Mouse (Mus musculus): ENCODE measurements around the gene Mknk2. TPM values are rescaled to one million over a fixed set of nuclear protein-coding genes. Genes with fewer than 3 reads are reported as not detected.
"Not testable (repeated sequence)": the region's sequence is repeated elsewhere in the genome, so short reads cannot be mapped to it uniquely, and the experiment has no call there.

Mknk2 gene
- polyA plus RNA-seq, 1 experiment from 2014 or later: 74.9 TPM

DNA sequence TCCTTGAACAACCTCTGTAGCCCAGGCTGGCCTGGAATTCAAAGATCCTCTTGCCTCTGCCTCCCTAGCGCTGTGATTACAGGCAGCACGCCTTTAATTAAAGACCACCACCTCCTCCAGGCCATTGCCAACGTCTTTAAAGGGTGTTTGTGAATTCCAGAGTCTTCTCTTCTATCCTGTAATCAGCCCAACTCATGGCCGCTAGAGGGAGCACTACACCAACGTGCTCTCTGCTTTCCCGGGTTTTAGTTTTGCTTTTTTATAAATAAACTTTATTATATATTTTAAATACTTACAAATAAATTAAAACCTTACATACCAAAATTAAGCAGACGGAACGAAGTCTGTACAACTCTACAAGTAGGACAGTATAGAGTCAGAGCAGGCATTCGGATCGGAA, 18.7 kb downstream of the Mknk2 start:
- Histone ChIP-seq H3K4me1 (replicated peaks) (peaks cover 77% of the 10 kb centered on the region), H3K9me3 (replicated peaks) (no peaks in the 10 kb centered on the region), H3K27me3 (no peaks in the 10 kb centered on the region), H3K9ac (peak overlapping the region; percentile 34), H3K36me3 (replicated peaks) (no peaks in the 10 kb centered on the region), H3K4me3 (replicated peaks) (peak overlapping the region; percentile 42), H3K4me2 (peak overlapping the region; percentile 53), H3K27ac (replicated peaks) (peak overlapping the region; percentile 87)
- 12% methylated on average over 10 of the region's 10 CpGs for WGBS (ENCODE audit: insufficient replicate concordance)
- ATAC-seq (ENCODE audit: insufficient read depth): 0 out of 2 replicates have a peak, but pooled peaks have one; percentile 32

DNA sequence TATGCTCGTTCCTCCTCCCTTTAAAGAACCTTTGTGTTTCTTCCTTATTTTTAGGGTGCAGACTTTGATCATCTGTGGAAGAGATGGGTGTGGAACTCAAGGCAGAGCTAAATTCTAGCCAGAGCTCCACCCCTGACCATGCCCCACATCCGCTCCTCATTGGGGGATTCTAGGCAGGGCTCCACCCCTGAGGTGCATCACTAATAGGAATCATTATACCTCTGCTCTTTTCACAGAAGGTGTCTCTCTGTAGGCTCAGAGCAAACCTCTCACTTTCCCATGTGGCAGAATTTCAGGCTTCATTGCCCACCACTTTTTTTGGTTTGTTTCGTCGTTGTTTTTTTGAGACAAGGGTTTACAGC, 19.1 kb downstream of the Mknk2 start:
- peak overlapping the region; percentile 42; the same call in 1 of the 2 replicates for H3K4me3 ChIP-seq (replicated peaks)
- 49% methylated on average over 4 of the region's 4 CpGs for WGBS (ENCODE audit: insufficient replicate concordance)
- no peaks in the 10 kb centered on the region for H3K36me3 ChIP-seq (replicated peaks)
- peaks cover 73% of the 10 kb centered on the region for H3K4me1 ChIP-seq (replicated peaks)
- peak overlapping the region; percentile 87 for H3K27ac ChIP-seq (replicated peaks)
- H3K27me3 ChIP-seq: no peaks in the 10 kb centered on the region
- ATAC-seq (ENCODE audit: insufficient read depth): peak; percentile 48
- peak overlapping the region; percentile 34; the same call in 1 of the 2 replicates for H3K9ac ChIP-seq
- peak overlapping the region; percentile 53 for H3K4me2 ChIP-seq
- no peaks in the 10 kb centered on the region for H3K9me3 ChIP-seq (replicated peaks)

DNA sequence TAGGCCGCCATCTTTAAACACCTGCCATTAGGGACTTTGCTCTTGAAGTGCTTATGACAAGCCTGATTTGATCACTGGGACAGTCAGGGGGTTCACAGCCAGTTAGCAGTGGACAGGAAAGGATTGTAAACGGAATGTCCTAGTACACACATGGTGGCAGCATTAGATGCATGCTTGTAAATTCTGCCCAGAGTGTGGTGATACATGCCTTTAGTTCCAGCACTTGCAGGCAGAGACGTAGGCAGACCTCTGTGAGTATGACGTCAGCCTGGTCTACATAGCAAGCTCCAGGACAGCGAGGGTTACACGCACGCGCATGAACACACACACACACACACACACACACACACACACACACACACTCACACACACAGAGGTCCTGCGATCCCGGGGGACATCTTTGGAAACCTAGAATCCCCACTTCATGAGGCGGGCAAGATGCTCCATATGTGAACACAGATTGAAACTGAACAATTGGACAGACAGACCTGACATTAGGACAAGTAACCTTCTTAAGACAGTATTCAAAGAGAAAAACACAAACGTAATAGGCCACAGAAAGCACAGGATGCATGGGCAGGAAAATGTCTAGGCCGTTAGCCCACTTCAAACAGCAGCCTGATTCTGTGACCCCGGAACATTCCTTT, 19.6 kb downstream of the Mknk2 start:
- H3K9me3 ChIP-seq (replicated peaks): no peaks in the 10 kb centered on the region
- peaks cover 72% of the 10 kb centered on the region for H3K4me1 ChIP-seq (replicated peaks)
- H3K36me3 ChIP-seq (replicated peaks): no peaks in the 10 kb centered on the region
- no peaks in the 10 kb centered on the region for H3K27me3 ChIP-seq
- H3K4me3 ChIP-seq (replicated peaks): no peak overlapping the region
- peak overlapping the region; percentile 53; the same call in 1 of the 2 replicates for H3K4me2 ChIP-seq
- H3K9ac ChIP-seq: no peak overlapping the region
- H3K27ac ChIP-seq (replicated peaks): peak overlapping the region; percentile 87
- 81% methylated on average over 14 of the region's 14 CpGs for WGBS (ENCODE audit: insufficient replicate concordance)
- no peak for ATAC-seq (ENCODE audit: insufficient read depth)

DNA sequence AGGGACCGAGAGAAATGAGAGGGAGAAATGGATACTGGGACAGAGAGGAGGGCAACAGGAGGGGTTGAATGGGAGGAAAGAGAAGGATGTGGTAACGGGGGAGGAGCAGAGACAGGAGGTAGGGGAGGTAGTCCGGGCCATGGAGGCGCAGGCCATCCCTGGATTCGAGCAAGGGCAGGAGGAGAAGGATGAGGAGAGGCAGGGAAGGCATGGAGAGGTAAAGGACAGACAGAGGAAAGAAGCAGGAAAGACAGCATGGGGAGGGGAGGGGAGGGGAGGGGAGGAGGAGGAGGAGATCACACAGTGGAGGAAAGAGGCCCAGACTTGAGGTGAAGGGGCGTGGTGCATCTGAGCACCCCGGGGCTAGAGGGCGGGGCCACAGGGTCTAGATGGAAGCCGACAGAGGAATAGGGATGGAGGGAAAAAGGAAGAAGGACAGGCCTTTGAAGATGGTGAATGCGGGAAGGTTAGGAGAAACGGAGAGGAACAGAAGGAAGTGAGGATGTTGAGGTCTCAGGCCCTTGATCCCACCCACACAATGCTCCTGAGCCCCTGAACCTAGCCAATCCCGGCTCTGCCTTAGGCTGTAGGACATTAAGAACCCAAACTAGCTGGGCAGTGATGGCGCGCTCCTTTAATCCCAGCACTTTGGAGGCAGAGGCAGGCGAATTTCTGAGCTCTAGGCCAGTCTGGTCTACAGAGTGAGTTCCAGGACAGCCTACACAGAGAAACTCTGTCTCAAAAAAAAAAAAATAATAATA, 20.9 kb downstream of the Mknk2 start, which contains the start of gene Btbd2:
Gene Btbd2 (minus strand): TSS at position 209 of the 761 bp plus-strand sequence.
- H3K4me1 ChIP-seq (replicated peaks): peaks cover 71% of the 10 kb centered on the region
- 35% methylated on average over 15 of the region's 15 CpGs for WGBS (ENCODE audit: insufficient replicate concordance)

DNA sequence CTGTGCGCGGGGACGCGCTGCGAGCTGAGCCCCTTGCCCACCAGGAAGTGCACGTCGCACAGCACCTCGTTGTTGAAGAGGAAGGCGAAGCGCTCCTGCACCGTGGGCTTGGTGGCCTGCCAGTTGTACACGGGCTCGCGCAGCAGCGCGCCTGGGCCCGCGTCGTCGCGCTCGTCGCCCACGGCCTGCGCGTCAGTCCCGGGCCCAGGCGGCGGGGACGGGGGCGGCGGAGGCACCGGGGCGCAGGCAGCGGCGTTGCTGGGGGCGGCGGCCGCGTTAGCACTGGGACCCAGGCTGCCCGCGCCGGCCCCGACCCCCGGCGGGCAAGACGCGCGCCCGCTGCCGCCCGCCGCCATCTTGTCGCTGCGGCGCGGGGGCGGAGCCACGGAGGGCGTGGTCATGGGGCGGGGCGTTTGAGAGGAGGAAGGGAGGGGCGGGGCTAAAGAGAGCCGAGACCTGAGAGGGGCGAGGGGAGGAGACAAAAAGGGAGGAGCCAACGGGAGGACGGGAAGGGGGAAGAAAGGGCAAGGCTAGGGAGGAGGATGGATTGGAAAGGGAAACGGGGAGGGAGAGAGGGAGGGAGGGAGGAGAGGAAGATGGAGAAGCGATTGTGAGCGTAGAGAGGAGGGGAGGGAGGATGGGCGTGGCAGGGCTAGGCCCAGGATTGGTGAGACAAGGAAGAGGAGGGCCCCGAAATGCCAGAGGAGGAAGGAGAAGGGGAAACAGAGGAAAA, 21.6 kb downstream of the Mknk2 start:
- Histone ChIP-seq H3K9ac (peak overlapping the region; percentile 90), H3K27ac (replicated peaks) (peak overlapping the region; percentile 87), H3K4me1 (replicated peaks) (peaks cover 69% of the 10 kb centered on the region), H3K4me2 (peak overlapping the region; percentile 92), H3K27me3 (no peaks in the 10 kb centered on the region), H3K4me3 (replicated peaks) (peak overlapping the region; percentile 86), H3K36me3 (replicated peaks) (no peaks in the 10 kb centered on the region), H3K9me3 (replicated peaks) (no peaks in the 10 kb centered on the region)
- under 1% methylated on average over 72 of the region's 72 CpGs for WGBS (ENCODE audit: insufficient replicate concordance)
- peak; percentile 71 for ATAC-seq (ENCODE audit: insufficient read depth)

More for the DNA sequence above, 20.9 kb downstream of the Mknk2 start, which contains the start of gene Btbd2:
- peak within 1 kb of the TSS; percentile 86 for H3K4me3 ChIP-seq (replicated peaks)
- peak; percentile 9; the same call in 1 of the 2 replicates for ATAC-seq (ENCODE audit: insufficient read depth)
- no peaks in the 10 kb centered on the region for H3K27me3 ChIP-seq
- no peaks in the 10 kb centered on the region for H3K36me3 ChIP-seq (replicated peaks)
- peak within 1 kb of the TSS; percentile 90 for H3K9ac ChIP-seq
- H3K27ac ChIP-seq (replicated peaks): peak within 1 kb of the TSS; percentile 87
- no peaks in the 10 kb centered on the region for H3K9me3 ChIP-seq (replicated peaks)
- peak within 1 kb of the TSS; percentile 92 for H3K4me2 ChIP-seq

DNA sequence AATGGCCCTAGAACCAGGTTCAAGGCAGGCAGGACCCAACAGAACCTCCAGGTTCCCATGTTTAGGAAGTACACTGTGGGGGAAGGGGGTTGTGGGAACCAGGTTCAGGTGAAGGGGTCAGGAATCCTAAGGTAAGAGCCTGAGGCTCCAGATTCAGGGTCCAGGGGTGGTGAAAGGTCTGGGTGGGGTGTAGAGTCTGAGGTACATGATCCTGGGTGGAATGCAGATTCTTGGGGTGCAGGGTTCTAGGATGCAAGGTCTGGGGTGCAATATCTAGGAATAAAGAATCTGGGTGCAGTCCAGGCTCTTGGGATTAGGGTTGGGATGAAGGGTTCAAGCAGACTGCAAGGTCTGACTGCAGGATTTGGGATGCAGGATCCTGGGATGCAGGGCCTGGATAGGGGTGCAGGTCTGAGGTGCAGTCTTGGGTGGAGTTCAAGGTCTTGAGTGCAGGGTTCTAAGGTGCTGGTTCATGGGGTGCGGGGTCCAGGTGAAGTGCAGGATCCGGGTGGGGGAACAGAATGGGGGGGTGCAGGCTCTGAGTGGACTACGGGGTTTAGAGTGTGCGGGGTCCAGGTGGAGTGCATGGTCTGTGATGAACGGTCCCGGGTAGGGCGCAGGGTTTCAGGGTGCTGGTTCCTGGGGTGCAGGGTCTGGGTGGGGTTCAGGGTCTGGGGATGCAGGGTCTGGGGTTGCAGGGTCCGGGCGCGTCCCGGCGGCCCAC, 22.3 kb downstream of the Mknk2 start:
- no peaks in the 10 kb centered on the region for H3K9me3 ChIP-seq (replicated peaks)
- peak overlapping the region; percentile 90 for H3K9ac ChIP-seq
- no peaks in the 10 kb centered on the region for H3K36me3 ChIP-seq (replicated peaks)
- H3K4me2 ChIP-seq: peak overlapping the region; percentile 92
- ATAC-seq (ENCODE audit: insufficient read depth): peak; percentile 4; the same call in 1 of the 2 replicates
- H3K27ac ChIP-seq (replicated peaks): peak overlapping the region; percentile 87
- no peaks in the 10 kb centered on the region for H3K27me3 ChIP-seq
- 3% methylated on average over 12 of the region's 12 CpGs for WGBS (ENCODE audit: insufficient replicate concordance)
- peaks cover 63% of the 10 kb centered on the region for H3K4me1 ChIP-seq (replicated peaks)
- H3K4me3 ChIP-seq (replicated peaks): peak overlapping the region; percentile 86

DNA sequence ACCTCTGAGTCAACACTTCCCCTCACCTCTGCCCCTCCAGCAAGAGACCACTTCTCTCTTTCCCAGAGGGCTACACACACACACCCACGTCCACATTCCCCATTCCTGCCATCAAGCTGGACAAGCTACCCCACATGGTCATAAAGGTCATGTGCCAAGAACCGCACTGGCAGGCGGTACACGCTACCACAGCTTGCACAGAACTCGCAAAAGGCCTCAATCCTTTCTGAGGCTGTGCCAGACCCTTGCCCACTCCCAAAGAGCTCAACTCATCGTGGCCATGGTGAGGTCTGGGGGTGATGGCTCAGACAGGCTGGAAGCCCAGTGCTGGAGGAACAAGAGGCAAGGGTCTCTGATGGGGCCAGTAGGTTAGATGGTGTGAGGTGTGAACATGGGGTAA, 23.0 kb downstream of the Mknk2 start:
- 81% methylated on average over 6 of the region's 6 CpGs for WGBS (ENCODE audit: insufficient replicate concordance)
- peak overlapping the region; percentile 92 for H3K4me2 ChIP-seq

DNA sequence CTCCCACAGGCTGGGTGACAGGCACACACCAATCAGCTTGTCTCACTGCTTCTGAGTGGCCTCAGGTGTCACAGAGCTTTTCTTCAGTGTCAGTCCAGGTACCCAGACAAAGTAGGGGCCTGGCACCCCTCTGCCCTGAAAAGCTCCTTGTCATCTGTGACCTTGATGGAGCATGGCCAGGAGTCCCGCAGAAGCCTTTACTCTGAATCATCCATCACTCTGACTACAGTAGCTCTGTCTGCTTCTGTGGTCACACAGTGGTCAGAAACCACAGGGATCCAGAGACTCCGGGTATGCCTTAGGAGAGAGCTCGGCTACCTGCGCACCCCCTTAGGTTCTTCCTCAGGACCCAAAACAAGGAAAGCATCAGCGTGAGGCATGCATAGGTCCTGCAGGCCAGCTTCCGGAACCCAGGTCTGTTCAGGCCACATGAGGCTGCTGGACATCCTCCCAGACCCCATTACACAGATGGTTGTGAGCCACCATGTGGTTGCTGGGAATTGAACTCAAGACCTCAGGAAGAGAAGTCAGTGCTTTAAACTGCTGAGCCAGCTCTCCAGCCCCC, 24.7 kb downstream of the Mknk2 start:
- no peaks in the 10 kb centered on the region for H3K9me3 ChIP-seq (replicated peaks)
- no peak overlapping the region for H3K9ac ChIP-seq
- no peak for ATAC-seq (ENCODE audit: insufficient read depth)
- WGBS (ENCODE audit: insufficient replicate concordance): 76% methylated on average over 6 of the region's 6 CpGs
- H3K27ac ChIP-seq (replicated peaks): no peak overlapping the region
- no peak overlapping the region for H3K4me2 ChIP-seq
- H3K36me3 ChIP-seq (replicated peaks): no peaks in the 10 kb centered on the region
- H3K27me3 ChIP-seq: no peaks in the 10 kb centered on the region
- H3K4me3 ChIP-seq (replicated peaks): no peak overlapping the region
- H3K4me1 ChIP-seq (replicated peaks): peaks cover 62% of the 10 kb centered on the region

More for the DNA sequence above, 23.0 kb downstream of the Mknk2 start:
- H3K27me3 ChIP-seq: no peaks in the 10 kb centered on the region
- H3K4me1 ChIP-seq (replicated peaks): peaks cover 63% of the 10 kb centered on the region
- no peak overlapping the region for H3K27ac ChIP-seq (replicated peaks)
- no peak overlapping the region for H3K9ac ChIP-seq
- no peaks in the 10 kb centered on the region for H3K36me3 ChIP-seq (replicated peaks)
- H3K4me3 ChIP-seq (replicated peaks): 0 out of 2 replicates have a peak overlapping the region, but pooled peaks have one; percentile 2
- no peak for ATAC-seq (ENCODE audit: insufficient read depth)
- H3K9me3 ChIP-seq (replicated peaks): no peaks in the 10 kb centered on the region

DNA sequence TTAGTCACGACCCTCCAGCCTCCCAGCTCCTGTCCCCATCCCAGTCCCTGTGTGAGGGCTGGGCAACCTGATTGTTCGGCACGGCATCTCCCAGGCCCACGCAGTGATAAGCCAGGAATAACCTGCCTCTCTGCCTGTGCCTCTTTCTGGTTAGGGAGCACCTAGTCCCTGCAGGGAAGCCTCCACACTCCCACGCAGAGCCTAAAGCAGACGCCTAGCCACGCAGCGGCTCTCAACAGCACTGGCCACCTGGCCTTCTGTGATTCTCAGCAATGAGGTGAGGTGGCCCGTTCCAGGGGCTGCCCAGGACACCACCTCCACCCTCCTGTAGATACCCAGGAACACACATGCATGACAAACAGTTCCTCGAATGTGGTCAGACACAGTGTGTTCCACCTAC, 27.5 kb downstream of the Mknk2 start:
- WGBS (ENCODE audit: insufficient replicate concordance): 78% methylated on average over 10 of the region's 10 CpGs
- Histone ChIP-seq H3K4me1 (replicated peaks) (peaks cover 35% of the 10 kb centered on the region), H3K4me2 (no peak overlapping the region), H3K9me3 (replicated peaks) (no peaks in the 10 kb centered on the region), H3K9ac (no peak overlapping the region), H3K36me3 (replicated peaks) (0 out of 2 replicates have a peak, but pooled peaks cover 4% of the 10 kb centered on the region), H3K27ac (replicated peaks) (no peak overlapping the region), H3K27me3 (no peaks in the 10 kb centered on the region), H3K4me3 (replicated peaks) (no peak overlapping the region)
- no peak for ATAC-seq (ENCODE audit: insufficient read depth)

DNA sequence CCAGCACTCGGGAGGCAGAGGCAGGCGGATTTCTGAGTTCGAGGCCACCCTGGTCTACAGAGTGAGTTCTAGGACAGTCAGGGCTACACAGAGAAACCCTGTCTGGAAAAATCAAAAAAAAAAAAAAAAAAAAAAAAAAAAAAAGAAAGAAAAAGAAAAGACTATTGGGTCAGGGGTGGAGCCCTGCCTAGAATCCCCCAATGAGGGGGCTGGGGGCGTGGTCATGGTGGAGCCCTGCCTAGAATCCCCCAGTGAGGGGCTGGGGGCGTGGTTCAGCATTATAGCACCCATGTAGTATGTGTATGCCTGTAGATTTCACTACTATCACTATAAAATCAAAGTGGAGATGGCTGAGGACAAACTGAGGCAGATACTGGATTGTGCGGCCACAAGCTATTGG, 28.0 kb downstream of the Mknk2 start:
- ATAC-seq (ENCODE audit: insufficient read depth); H3K27me3 ChIP-seq; H3K27ac ChIP-seq (replicated peaks); H3K36me3 ChIP-seq (replicated peaks); H3K9ac ChIP-seq; H3K9me3 ChIP-seq (replicated peaks); H3K4me3 ChIP-seq (replicated peaks); H3K4me2 ChIP-seq: not testable (repeated sequence)
- WGBS (ENCODE audit: insufficient replicate concordance): 65% methylated on average over 6 of the region's 6 CpGs
- peaks cover 30% of the 10 kb centered on the region for H3K4me1 ChIP-seq (replicated peaks)
